Mouse (Mus musculus) midbrain, embryonic 10.5 days (tissue): ENCODE results near the gene Pttg1ip. TPM values are rescaled to one million over a fixed set of nuclear protein-coding genes. Genes with fewer than 3 reads are reported as not detected.

Experiments
- DNase-seq: peaks from one replicate; pipeline ENCODE4 v3.0.0-alpha.2; 2017; ENCODE audit warnings: low spot score
- H3K27ac ChIP-seq: fragments of 300-500 bp; sonication (generic); replicated peaks from 2 replicates; pipeline ENCODE4 v1.5.1; 2016; ENCODE audit warnings: mild to moderate bottlenecking
- H3K27me3 ChIP-seq: fragments of 300-500 bp; sonication (generic); 2 replicates; pipeline ENCODE4 v1.6.1; 2016; ENCODE audit warnings: low read depth, mild to moderate bottlenecking; ENCODE audit not compliant: poor library complexity, severe bottlenecking
- H3K36me3 ChIP-seq: fragments of 300-500 bp; sonication (generic); 2 replicates; pipeline ENCODE4 v1.6.1; 2016; ENCODE audit warnings: mild to moderate bottlenecking, moderate library complexity
- H3K4me1 ChIP-seq: fragments of 300-500 bp; sonication (generic); 2 replicates; pipeline ENCODE4 v1.6.1; 2016
- H3K4me3 ChIP-seq: fragments of 300-500 bp; sonication (generic); 2 replicates; pipeline ENCODE4 v1.5.1; 2016; ENCODE audit warnings: mild to moderate bottlenecking, moderate library complexity
- H3K9me3 ChIP-seq: fragments of 300-500 bp; sonication (generic); replicated peaks from 2 replicates; pipeline ENCODE4 v1.6.1; 2016; ENCODE audit warnings: mild to moderate bottlenecking
- WGBS: fragments of 180-500 bp; shearing (Covaris S2); methylation state at CpG from one replicate; pipeline ENCODE4 v1.1.7; 2016; 5-methylcytosine and 5-hydroxymethylcytosine counted together
- polyA plus RNA-seq: library from polyadenylated mRNA; unstranded; fragments of >200 nt; fragmentation: Nextera tagmentation; extraction: Ambion mirVana; gene quantifications from 2 replicates; pipeline ENCODE4 v1.2.1, GENCODE M21; 2016

Gene Pttg1ip
- polyA plus RNA-seq, 1 experiment from 2014 or later: 67.0 TPM

DNA sequence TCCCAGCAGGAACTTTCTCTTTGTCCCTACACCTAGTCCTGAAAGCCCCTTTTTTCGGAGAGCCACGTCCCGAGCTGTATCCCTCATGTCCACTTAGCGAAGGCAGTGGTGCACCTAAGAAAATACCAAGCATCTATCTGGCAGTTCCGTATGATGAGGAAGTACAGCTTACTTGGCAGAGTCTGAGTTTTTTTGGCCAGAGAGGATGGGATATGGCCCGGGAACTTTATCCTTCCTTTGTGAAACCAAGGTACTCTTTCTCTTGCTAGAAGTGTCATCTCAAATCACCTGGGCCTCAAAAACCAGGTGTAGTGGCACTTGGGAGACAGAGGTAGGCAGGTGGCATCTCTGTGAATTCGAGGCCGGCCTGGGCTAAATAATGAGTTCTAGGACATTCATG is 40.0 kb downstream of the Pttg1ip start:
- peak; percentile 18 for DNase-seq
- H3K4me3 ChIP-seq: peak overlapping the region; percentile 78
- 76% methylated on average over 8 of the region's 8 CpGs for WGBS
- H3K27ac ChIP-seq: peak overlapping the region; percentile 90
- no peaks in the 10 kb centered on the region for H3K9me3 ChIP-seq
- H3K27me3 ChIP-seq: no peaks in the 10 kb centered on the region
- H3K4me1 ChIP-seq: peaks cover 33% of the 10 kb centered on the region
- H3K36me3 ChIP-seq: peaks cover 47% of the 10 kb centered on the region

DNA sequence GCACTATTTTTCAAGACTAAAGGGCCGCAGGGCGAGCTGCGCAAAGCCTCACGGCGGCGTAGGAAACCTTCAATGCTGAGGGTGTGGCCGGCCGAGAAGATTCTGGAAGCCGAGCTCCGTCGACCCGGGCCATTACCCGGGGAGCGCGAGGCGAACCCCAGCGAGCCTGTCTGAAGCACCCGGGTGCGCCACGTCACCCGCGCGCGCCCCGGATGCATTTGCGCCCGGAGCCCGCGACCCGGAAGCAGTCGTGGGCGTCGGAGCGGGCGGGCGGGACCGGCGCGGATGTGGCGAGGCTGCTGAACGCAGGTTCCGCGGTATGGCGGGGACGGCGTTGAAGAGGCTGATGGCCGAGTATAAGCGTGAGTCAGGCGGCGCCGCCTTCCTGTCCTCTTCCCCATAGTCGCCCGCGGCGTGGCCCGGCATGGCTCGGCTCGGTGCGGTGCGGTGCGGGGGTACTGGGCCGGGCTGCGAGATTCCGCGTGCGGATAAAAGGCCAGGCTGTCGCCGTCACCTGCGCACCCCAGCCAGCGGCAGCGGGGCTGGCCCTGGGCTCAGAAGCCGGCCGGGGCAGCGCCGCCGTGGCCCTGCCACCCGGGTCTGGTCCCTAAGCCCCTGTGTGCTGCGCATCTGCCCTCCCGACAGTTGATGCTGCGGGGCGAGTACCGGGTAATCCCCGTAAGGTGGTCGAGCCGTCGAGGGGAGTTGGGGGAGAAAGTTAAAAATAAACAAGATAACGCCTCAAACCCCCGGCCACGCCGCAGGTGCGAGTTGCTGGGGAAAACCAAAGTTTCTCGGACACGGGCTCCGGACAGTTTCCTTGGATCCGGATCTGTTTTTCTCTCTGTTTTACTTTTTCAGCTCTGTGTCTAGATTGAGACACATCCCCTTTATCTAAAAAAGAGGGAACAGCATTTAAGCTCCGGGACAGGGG is 40.8 kb downstream of the Pttg1ip start, which contains the start of gene Ube2g2:
Ube2g2 (plus strand) TSS at position 221 of the 934 bp plus-strand sequence.
- peaks cover 42% of the 10 kb centered on the region for H3K36me3 ChIP-seq
- peak within 1 kb of the TSS; percentile 78 for H3K4me3 ChIP-seq
- H3K27me3 ChIP-seq: no peaks in the 10 kb centered on the region
- peak within 1 kb of the TSS; percentile 90 for H3K27ac ChIP-seq
- WGBS: under 1% methylated on average over 86 of the region's 96 CpGs
- peak; percentile 88 for DNase-seq
- H3K9me3 ChIP-seq: no peaks in the 10 kb centered on the region
- H3K4me1 ChIP-seq: peaks cover 33% of the 10 kb centered on the region

DNA sequence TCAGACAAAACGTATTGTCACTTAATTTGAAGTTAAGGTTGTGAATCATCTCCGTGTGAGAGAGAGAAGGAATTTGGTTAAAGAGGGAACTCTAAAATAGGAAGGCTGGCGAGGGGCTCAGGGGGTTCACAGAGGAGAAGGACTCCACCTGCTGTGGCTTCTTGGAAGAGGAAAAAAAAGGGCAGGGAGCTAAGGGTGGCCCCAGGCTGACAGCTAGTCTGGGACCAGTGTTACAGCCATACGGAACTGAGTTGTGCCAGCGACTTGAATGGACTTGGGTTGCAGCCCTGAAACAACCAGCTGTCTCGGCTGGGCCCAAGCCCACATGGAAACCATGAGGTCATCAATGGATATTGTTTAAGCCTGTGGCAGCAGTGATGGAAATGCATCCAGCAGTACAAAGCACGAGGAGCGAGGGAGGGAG is 41.6 kb downstream of the Pttg1ip start:
- peaks cover 35% of the 10 kb centered on the region for H3K36me3 ChIP-seq
- DNase-seq: no peak
- H3K9me3 ChIP-seq: no peaks in the 10 kb centered on the region
- H3K27ac ChIP-seq: peak overlapping the region; percentile 90
- peak overlapping the region; percentile 78 for H3K4me3 ChIP-seq
- WGBS: 21% methylated on average over 8 of the region's 8 CpGs
- peaks cover 33% of the 10 kb centered on the region for H3K4me1 ChIP-seq
- no peaks in the 10 kb centered on the region for H3K27me3 ChIP-seq

DNA sequence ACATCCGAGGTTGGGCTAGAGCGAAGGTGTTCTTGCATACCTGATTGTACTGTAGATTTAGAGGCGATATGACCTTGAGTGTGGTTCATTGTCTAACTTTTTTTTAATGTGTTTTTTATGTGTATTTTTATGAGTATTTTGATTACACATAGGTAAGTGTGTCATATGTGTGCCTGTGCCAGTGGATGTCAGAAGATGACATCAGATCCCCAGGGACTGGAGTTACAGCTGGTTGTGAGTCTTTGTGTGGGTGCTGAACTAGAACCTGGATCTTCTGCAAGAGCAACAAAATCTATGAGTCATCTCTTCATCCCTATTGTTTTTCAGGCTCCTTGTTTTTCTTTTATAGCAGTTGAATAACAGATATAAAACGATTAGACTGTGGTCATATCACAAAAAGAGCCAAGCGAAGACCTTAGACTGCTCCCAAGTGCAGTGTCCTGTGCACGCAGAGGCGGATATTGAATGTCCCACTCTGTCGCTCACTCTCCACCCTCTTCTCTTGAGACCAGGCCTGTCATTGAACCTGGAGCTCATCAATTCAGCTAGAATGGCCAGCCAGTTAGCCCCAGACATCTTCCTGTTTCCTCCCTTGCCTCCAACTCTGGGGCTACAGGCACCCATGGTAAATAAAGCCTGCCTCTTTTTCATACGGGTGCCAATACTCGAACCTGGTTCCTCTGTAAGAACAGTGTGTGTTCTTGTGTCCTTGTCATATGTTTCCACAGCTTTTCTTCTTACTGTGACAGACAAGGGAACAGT is 42.3 kb downstream of the Pttg1ip start:
- WGBS: 92% methylated on average over 10 of the region's 10 CpGs
- Histone ChIP-seq H3K4me1 (peaks cover 33% of the 10 kb centered on the region), H3K9me3 (no peaks in the 10 kb centered on the region), H3K4me3 (peak overlapping the region; percentile 78), H3K27me3 (no peaks in the 10 kb centered on the region), H3K36me3 (peaks cover 28% of the 10 kb centered on the region; the same call in 1 of the 2 replicates), H3K27ac (peak overlapping the region; percentile 90)
- DNase-seq: no peak

DNA sequence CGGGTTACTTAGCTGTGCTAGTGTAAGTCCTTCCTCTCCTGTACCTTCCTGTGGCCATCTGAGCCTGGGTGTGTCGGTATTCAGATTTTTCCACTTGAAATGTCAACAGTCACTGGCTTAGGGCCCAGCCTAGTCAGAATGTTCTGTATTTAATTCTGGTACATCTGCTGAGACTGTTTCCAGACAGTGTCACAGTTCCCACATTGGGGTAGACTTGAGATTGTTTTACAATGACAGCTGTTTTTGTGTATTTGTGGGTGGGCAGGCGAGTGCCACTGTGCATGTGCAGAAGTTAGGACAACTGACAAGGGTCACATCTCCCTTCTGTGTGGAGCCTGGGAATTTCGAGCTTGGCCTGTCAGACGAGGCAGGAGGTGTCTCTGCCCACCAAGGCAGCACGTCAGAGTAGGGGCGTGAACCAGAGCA is 43.1 kb downstream of the Pttg1ip start:
- no peak overlapping the region for H3K4me3 ChIP-seq
- no peak for DNase-seq
- H3K27me3 ChIP-seq: no peaks in the 10 kb centered on the region
- no peak overlapping the region for H3K27ac ChIP-seq
- H3K9me3 ChIP-seq: no peaks in the 10 kb centered on the region
- WGBS: 87% methylated on average over 7 of the region's 7 CpGs
- H3K36me3 ChIP-seq: peaks cover 21% of the 10 kb centered on the region; the same call in 1 of the 2 replicates
- peaks cover 33% of the 10 kb centered on the region for H3K4me1 ChIP-seq

DNA sequence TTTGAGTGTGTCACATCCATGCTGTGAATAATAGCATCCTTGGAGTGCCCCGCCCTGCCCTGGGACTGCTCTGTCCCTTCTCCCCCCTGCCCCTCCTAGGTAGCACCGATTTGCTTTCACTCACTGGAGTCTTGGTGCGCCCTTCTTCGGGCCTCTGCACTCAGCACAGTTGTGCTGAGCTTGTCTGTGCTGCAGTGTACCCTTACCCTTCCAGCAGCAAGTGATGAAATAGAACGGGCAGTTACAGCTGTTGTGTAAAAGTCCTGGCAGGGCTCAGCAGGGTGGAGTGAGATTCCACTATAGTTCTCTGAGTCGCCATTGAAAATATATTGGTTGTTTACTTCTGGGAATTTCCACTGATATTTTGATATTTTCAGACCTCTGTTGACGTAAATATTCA is 44.5 kb downstream of the Pttg1ip start:
- Histone ChIP-seq H3K4me3 (no peak overlapping the region), H3K36me3 (peaks cover 24% of the 10 kb centered on the region), H3K27ac (no peak overlapping the region), H3K4me1 (peaks cover 33% of the 10 kb centered on the region), H3K27me3 (no peaks in the 10 kb centered on the region), H3K9me3 (no peaks in the 10 kb centered on the region)
- DNase-seq: no peak
- 85% methylated on average over 7 of the region's 7 CpGs for WGBS

DNA sequence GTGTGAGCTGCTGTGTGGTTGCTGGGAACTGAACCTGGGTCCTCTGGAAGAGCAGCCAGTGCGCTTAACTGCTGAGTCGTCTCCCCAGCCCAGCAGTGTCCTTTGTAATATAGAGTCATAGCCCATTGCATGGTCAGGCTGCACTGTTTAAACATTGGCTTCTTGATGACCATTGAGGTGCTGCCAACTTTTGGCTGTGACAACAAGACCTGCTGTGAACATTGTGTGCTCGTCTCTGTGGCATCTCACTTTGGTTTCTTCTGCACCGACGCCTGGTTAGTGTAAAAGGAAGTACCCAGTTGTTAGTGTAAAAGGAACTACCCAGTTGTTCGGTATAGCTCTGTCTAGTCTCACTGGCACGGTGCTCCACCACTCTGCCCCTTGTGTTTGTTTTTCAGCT is 45.1 kb downstream of the Pttg1ip start:
- no peak for DNase-seq
- no peaks in the 10 kb centered on the region for H3K9me3 ChIP-seq
- H3K27me3 ChIP-seq: no peaks in the 10 kb centered on the region
- H3K36me3 ChIP-seq: peaks cover 29% of the 10 kb centered on the region
- H3K4me3 ChIP-seq: no peak overlapping the region
- H3K4me1 ChIP-seq: peaks cover 31% of the 10 kb centered on the region
- WGBS: 80% methylated on average over 7 of the region's 7 CpGs
- no peak overlapping the region for H3K27ac ChIP-seq

DNA sequence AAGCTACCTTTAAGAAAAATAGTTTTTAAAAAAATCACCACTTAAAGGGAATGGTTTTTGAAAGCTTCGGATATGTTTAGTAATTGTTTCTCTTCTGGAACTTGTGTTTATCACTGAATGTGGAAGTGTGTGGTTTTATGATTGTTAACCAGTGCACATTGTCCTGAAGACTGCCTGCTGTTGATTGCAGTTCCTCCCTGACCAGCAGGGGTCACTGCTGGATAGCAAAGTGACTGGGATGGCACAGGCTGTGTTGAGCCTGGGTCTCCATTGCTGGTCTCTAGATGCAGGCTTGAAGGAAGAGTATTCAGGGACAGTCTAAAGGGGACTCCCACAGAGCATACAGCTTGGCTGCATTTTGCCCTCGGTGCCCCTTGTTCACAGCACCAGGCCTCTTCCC is 46.0 kb downstream of the Pttg1ip start:
- Histone ChIP-seq H3K27me3 (no peaks in the 10 kb centered on the region), H3K36me3 (peaks cover 36% of the 10 kb centered on the region)
- 27% methylated on average over 2 of the region's 2 CpGs for WGBS

DNA sequence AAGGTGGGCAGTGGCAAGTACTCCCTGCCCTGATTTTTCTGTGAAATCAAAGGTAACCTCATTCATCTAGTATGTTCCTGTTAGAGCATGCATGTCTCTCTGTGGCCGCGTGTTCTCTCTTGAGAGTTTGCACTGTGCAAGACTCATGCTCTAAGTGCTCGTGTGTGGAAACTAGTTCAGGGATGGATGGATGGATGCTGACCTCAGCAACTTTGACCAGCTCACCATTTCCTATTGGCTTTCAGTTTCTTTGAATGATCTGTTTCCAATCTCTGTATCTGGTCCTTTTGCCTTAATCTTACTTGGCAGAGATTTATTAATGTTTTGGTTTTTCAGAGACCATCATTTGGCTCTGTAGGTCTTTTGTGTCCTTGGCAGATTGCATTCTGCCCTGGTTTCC is 47.6 kb downstream of the Pttg1ip start:
- H3K36me3 ChIP-seq: peaks cover 49% of the 10 kb centered on the region
- H3K4me3 ChIP-seq: no peak overlapping the region
- H3K4me1 ChIP-seq: peaks cover 16% of the 10 kb centered on the region
- 96% methylated on average over 3 of the region's 3 CpGs for WGBS
- no peak for DNase-seq
- no peaks in the 10 kb centered on the region for H3K9me3 ChIP-seq
- no peaks in the 10 kb centered on the region for H3K27me3 ChIP-seq
- no peak overlapping the region for H3K27ac ChIP-seq

More for the DNA sequence above, 46.0 kb downstream of the Pttg1ip start:
- no peak overlapping the region for H3K27ac ChIP-seq
- DNase-seq: peak; percentile 74
- H3K9me3 ChIP-seq: no peaks in the 10 kb centered on the region
- no peak overlapping the region for H3K4me3 ChIP-seq
- H3K4me1 ChIP-seq: peaks cover 27% of the 10 kb centered on the region

DNA sequence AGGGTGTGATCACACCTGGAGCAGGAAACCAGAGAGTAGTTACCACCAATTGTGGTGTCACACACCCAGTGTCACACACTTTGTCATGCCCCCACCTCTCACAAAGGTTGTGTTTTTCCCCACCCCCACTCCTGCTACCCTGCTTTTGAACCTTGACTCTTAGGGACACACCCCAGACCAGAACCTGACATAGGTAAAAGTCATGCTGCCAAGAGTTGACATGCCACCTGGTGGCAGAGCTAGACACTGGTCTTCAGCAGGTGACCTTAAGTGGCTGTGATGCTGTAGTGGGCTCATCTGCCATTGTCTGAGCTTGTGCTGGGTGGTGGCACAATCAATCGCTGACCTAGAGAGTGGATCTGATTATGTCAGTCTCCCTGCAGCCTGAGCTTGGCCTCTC is 48.5 kb downstream of the Pttg1ip start:
- H3K27me3 ChIP-seq: no peaks in the 10 kb centered on the region
- 100% methylated on average over 1 of the region's 1 CpGs for whole genome bisulfite sequencing
- no peak for DNase-seq
- peaks cover 12% of the 10 kb centered on the region for H3K4me1 ChIP-seq
- no peak overlapping the region for H3K4me3 ChIP-seq
- no peaks in the 10 kb centered on the region for H3K9me3 ChIP-seq
- H3K27ac ChIP-seq: no peak overlapping the region
- H3K36me3 ChIP-seq: peaks cover 51% of the 10 kb centered on the region

DNA sequence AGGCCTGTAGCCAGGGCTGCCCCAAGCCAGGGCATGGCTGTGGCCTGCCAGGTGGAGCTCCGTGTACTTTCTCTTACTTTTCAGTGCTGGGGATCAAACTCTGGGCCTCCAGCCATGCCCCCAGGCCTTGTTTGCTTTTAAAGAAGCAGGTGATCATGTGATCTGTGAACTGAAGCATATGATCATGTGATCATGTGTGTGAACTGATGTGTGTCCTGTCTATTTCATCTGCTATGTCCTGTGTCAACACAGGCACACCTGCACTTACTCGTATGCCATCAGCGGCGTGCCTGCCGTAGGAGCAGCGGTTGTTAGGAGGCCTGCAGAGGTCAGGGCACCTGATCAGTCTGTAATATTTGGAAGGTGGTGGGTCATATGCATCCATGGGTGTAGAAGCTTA is 52.5 kb downstream of the Pttg1ip start:
- Histone ChIP-seq H3K9me3 (no peaks in the 10 kb centered on the region), H3K27me3 (no peaks in the 10 kb centered on the region), H3K36me3 (peaks cover 82% of the 10 kb centered on the region), H3K4me3 (no peak overlapping the region), H3K4me1 (peaks cover 10% of the 10 kb centered on the region; the same call in 1 of the 2 replicates), H3K27ac (no peak overlapping the region)
- WGBS: 84% methylated on average over 6 of the region's 6 CpGs
- no peak for DNase-seq

DNA sequence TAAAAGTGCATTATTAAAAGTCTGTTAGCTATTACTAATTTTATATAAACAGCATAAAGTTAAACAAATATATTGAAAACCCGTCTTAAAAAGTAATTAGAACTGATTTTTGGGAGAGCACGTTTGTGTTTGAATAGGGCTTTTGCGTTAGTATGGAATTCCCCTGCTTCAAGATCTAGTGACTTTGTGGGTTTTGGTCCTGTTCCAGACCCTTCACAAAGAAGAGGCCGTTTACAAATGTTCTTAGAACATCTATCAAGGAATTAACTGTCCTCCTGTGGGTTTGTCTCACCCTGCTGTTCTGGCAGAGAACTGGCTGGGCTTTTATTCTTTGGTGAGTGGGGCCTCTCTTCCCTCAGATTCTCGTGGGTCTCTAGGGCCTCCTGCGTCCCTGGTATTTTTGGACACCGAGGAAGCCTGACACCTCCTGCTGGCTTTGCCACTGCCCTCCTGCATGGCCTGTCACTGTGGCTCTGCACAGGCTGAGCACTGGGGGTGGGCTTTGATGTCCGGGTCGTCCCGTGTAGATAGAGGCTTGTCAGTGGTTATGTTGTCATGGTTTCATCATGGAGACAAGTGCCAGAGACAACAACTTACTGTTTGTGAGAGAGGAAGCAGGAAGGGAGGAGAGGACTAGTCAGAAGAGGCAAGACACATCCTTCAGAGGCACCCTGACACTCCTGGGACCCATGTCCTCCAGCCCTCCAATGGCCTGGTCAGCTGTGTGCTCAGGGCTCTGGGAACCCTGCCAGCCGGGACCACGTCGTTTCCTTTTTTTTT is 53.1 kb downstream of the Pttg1ip start:
- WGBS: 83% methylated on average over 13 of the region's 13 CpGs

More for the DNA sequence above, 53.1 kb downstream of the Pttg1ip start:
- no peaks in the 10 kb centered on the region for H3K27me3 ChIP-seq
- H3K4me3 ChIP-seq: no peak overlapping the region
- H3K36me3 ChIP-seq: peaks cover 86% of the 10 kb centered on the region
- DNase-seq: no peak
- H3K9me3 ChIP-seq: no peaks in the 10 kb centered on the region
- H3K27ac ChIP-seq: no peak overlapping the region
- peaks cover 10% of the 10 kb centered on the region; the same call in 1 of the 2 replicates for H3K4me1 ChIP-seq
